Mouse (Mus musculus) gastrocnemius, postnatal 25 days (tissue): ENCODE results near the gene Cacnb3. TPM values are rescaled to one million over a fixed set of nuclear protein-coding genes. Genes with fewer than 3 reads are reported as not detected.

Experiments used
- DNase-seq: peaks from one replicate; pipeline ENCODE4 v3.0.0; 2022
- total RNA-seq, 2 experiments: library from RNA; stranded (reverse); gene quantifications; 1 replicate in 1 of 2; 2 replicates in 1 of 2; pipeline ENCODE4 v1.2.3; 2021

Gene Cacnb3
- total RNA-seq, 2 experiments from 2014 or later, result 3.4 to 4.1 TPM

GRCm38 (mm10) chr15:98609331-98610130 lies 21.1 kb upstream of the Cacnb3 start, which contains the start of gene Adcy6:
TSS of gene Adcy6 (minus strand) at chr15:98610076.
- peak; percentile 80 for DNase-seq

GRCm38 (mm10) chr15:98610131-98610633 lies 20.5 kb upstream of the Cacnb3 start:
- DNase-seq, result no peak

- DNase-seq, result no peak
These were observed 18.4 kb upstream of the Cacnb3 start for GRCm38 (mm10) chr15:98612229-98612628.

- no peak for DNase-seq
These were observed 16.1 kb upstream of the Cacnb3 start for GRCm38 (mm10) chr15:98614551-98614950.

- no peak for DNase-seq
These were observed 15.7 kb upstream of the Cacnb3 start for GRCm38 (mm10) chr15:98614971-98615370.

GRCm38 (mm10) chr15:98615751-98616150 lies 14.9 kb upstream of the Cacnb3 start:
- DNase-seq, result no peak

- DNase-seq, result peak; percentile 37
These were observed 14.1 kb upstream of the Cacnb3 start for GRCm38 (mm10) chr15:98616362-98617175.

- DNase-seq, result peak; percentile 40
These were observed 13.5 kb upstream of the Cacnb3 start for GRCm38 (mm10) chr15:98617176-98617537.

- DNase-seq, result no peak
These were observed 8.4 kb upstream of the Cacnb3 start for GRCm38 (mm10) chr15:98622199-98622598.

GRCm38 (mm10) chr15:98622721-98623120 lies 7.9 kb upstream of the Cacnb3 start:
- no peak for DNase-seq

GRCm38 (mm10) chr15:98623361-98623821 lies 7.2 kb upstream of the Cacnb3 start:
- DNase-seq, result no peak

- DNase-seq, result no peak
These were observed 4.6 kb upstream of the Cacnb3 start for GRCm38 (mm10) chr15:98626078-98626477.

GRCm38 (mm10) chr15:98626487-98627212 lies 4.0 kb upstream of the Cacnb3 start:
- DNase-seq, result no peak

GRCm38 (mm10) chr15:98628589-98629254 lies 1.9 kb upstream of the Cacnb3 start:
- DNase-seq, result peak; percentile 45

- DNase-seq, result no peak
These were observed 1.2 kb upstream of the Cacnb3 start for GRCm38 (mm10) chr15:98629464-98629863.

GRCm38 (mm10) chr15:98631493-98631892 lies 853 bp downstream of the Cacnb3 start:
- DNase-seq, result peak; percentile 71

GRCm38 (mm10) chr15:98632107-98632744 lies 1.6 kb downstream of the Cacnb3 start:
- DNase-seq, result peak; percentile 69

- no peak for DNase-seq
These were observed 2.3 kb downstream of the Cacnb3 start for GRCm38 (mm10) chr15:98632921-98633320.

- no peak for DNase-seq
These were observed 3.3 kb downstream of the Cacnb3 start for GRCm38 (mm10) chr15:98633822-98634470.

- peak; percentile 73 for DNase-seq
These were observed 4.0 kb downstream of the Cacnb3 start for GRCm38 (mm10) chr15:98634541-98635081.
